Mouse (Mus musculus): ENCODE measurements around the gene Alox5ap.

GRCm38 (mm10) chr5:149286021-149286420 is 21.5 kb downstream of the Alox5ap start:
- no peak for TF ChIP-seq FLI1 (IDR thresholded peaks at IDR 0.05; ENCODE audit: low read length)
- TF ChIP-seq GATA1 (IDR thresholded peaks at IDR 0.05; ENCODE audit: borderline replicate concordance, low read length) = no peak

All from megakaryocyte, embryonic 14.5 days (primary cell).